Mouse (Mus musculus) c-Kit-positive CD71-negative TER-119-negative erythroid progenitor cells, embryonic 14.5 days (primary cell): ENCODE results near the gene Mroh2a.

Experiments used
- DNase-seq: peaks from one replicate; pipeline ENCODE4 v3.0.0-alpha.2; 2013; ENCODE audit warnings: low read depth

Mroh2a gene

GRCm38 (mm10) chr1:88258881-88259642 lies 32.3 kb downstream of the Mroh2a start:
- DNase-seq = no peak

- no peak for DNase-seq
Observed at GRCm38 (mm10) chr1:88259643-88260024, 32.8 kb downstream of the Mroh2a start.

- DNase-seq = no peak
Observed at GRCm38 (mm10) chr1:88260114-88260513, 33.3 kb downstream of the Mroh2a start.

- DNase-seq = no peak
Observed at GRCm38 (mm10) chr1:88260604-88261377, 34.0 kb downstream of the Mroh2a start.

- DNase-seq = no peak
Observed at GRCm38 (mm10) chr1:88261706-88262105, 34.9 kb downstream of the Mroh2a start.

- no peak for DNase-seq
Observed at GRCm38 (mm10) chr1:88262255-88262654, 35.5 kb downstream of the Mroh2a start.

GRCm38 (mm10) chr1:88262961-88263360 lies 36.2 kb downstream of the Mroh2a start:
- DNase-seq = no peak

- DNase-seq = no peak
Observed at GRCm38 (mm10) chr1:88263778-88264177, 37.0 kb downstream of the Mroh2a start.

GRCm38 (mm10) chr1:88264237-88264868 lies 37.6 kb downstream of the Mroh2a start:
- no peak for DNase-seq

GRCm38 (mm10) chr1:88264869-88265240 lies 38.1 kb downstream of the Mroh2a start:
- no peak for DNase-seq

- no peak for DNase-seq
Observed at GRCm38 (mm10) chr1:88266123-88266522, 39.3 kb downstream of the Mroh2a start.

GRCm38 (mm10) chr1:88267489-88267888 lies 40.7 kb downstream of the Mroh2a start:
- no peak for DNase-seq

- DNase-seq = no peak
Observed at GRCm38 (mm10) chr1:88268070-88268469, 41.3 kb downstream of the Mroh2a start.

- no peak for DNase-seq
Observed at GRCm38 (mm10) chr1:88269539-88270309, 42.9 kb downstream of the Mroh2a start.

GRCm38 (mm10) chr1:88272851-88273250 lies 46.1 kb downstream of the Mroh2a start:
- DNase-seq = no peak

- DNase-seq = no peak
Observed at GRCm38 (mm10) chr1:88273326-88273725, 46.5 kb downstream of the Mroh2a start.

GRCm38 (mm10) chr1:88273832-88274231 lies 47.0 kb downstream of the Mroh2a start:
- no peak for DNase-seq

GRCm38 (mm10) chr1:88274371-88275077 lies 47.7 kb downstream of the Mroh2a start:
- DNase-seq = no peak

GRCm38 (mm10) chr1:88275078-88275680 lies 48.4 kb downstream of the Mroh2a start:
- no peak for DNase-seq

- no peak for DNase-seq
Observed at GRCm38 (mm10) chr1:88275698-88276523, 49.1 kb downstream of the Mroh2a start.
